Mouse (Mus musculus) forebrain, postnatal 0 days (tissue): Measurements from ENCODE around the gene Tigd4. TPM values are rescaled to one million over a fixed set of nuclear protein-coding genes. Genes with fewer than 3 reads are reported as not detected.
"Not testable (repeated sequence)": the region's sequence is repeated elsewhere in the genome, so short reads cannot be mapped to it uniquely, and the experiment has no call there.

Source experiments
- ATAC-seq: fragments of 200-750 bp; cut with Nextera tagmentation; 2 replicates; pipeline ENCODE4 v1.8.0; 2017; ENCODE audit warnings: mild to moderate bottlenecking, moderate library complexity
- DNase-seq: peaks from one replicate; pipeline ENCODE4 v3.0.0-alpha.2; 2015
- H3K27ac ChIP-seq: fragments of 300-500 bp; sonication (generic); 2 replicates; pipeline ENCODE4 v1.5.1; 2014; ENCODE audit warnings: low read depth, mild to moderate bottlenecking, antibody characterized with exemption, low read length, moderate library complexity, mixed read lengths
- H3K27me3 ChIP-seq: fragments of 300-500 bp; sonication (generic); 2 replicates; pipeline ENCODE4 v1.6.1; 2014; ENCODE audit warnings: mild to moderate bottlenecking, low read length, mixed read lengths; ENCODE audit not compliant: insufficient read depth
- H3K36me3 ChIP-seq: fragments of 300-500 bp; sonication (generic); 2 replicates; pipeline ENCODE4 v1.6.1; 2014; ENCODE audit warnings: mild to moderate bottlenecking, moderate library complexity; ENCODE audit not compliant: insufficient read depth
- H3K4me1 ChIP-seq: fragments of 300-500 bp; sonication (generic); 2 replicates; pipeline ENCODE4 v1.6.1; 2014; ENCODE audit warnings: antibody characterized with exemption; ENCODE audit not compliant: insufficient read depth
- H3K4me2 ChIP-seq: fragments of 300-500 bp; sonication (generic); 2 replicates; pipeline ENCODE4 v1.6.1; 2014; ENCODE audit warnings: low read depth, mild to moderate bottlenecking, moderate library complexity
- H3K4me3 ChIP-seq: fragments of 300-500 bp; sonication (generic); 2 replicates; pipeline ENCODE4 v1.5.1; 2014; ENCODE audit warnings: low read depth, low read length, mixed read lengths
- H3K9ac ChIP-seq: fragments of 300-500 bp; sonication (generic); 2 replicates; pipeline ENCODE4 v1.6.1; 2014; ENCODE audit warnings: mild to moderate bottlenecking
- H3K9me3 ChIP-seq: fragments of 300-500 bp; sonication (generic); 2 replicates; pipeline ENCODE4 v1.6.1; 2016; ENCODE audit warnings: low read length
- CTCF ChIP-seq: sonication (generic); IDR thresholded peaks from 2 replicates; pipeline ENCODE4 v1.5.1; 2016; ENCODE audit warnings: antibody characterized with exemption, control low read depth, low read depth
- WGBS: fragments of 180-500 bp; shearing (Covaris S2); extraction: QIAGEN DNeasy Blood & Tissue Kit; methylation state at CpG from one replicate; pipeline ENCODE4 v1.1.7; 2014; 5-methylcytosine and 5-hydroxymethylcytosine counted together
- polyA plus RNA-seq: library from polyadenylated mRNA; unstranded; fragments of >200 nt; fragmentation: Nextera tagmentation; extraction: Ambion mirVana; gene quantifications from 2 replicates; pipeline ENCODE4 v1.2.1, GENCODE M21; 2015
- total RNA-seq: library from RNA; depleted of rRNA; stranded (reverse); fragments of >200 nt; gene quantifications from 2 replicates; pipeline ENCODE4 v1.2.3, GENCODE M21; 2014; rRNA removed

Gene Tigd4
- total RNA-seq (not detected in 2 replicates), polyA plus RNA-seq (0.06 TPM in 1 of 2 replicates, not detected in the other)

GRCm38 (mm10) chr3:84593274-84593673, at the start of gene Tigd4:
Tigd4 (plus strand) TSS chr3:84593574.
- DNase-seq (no peak), ATAC-seq (no peak)
- no peaks in the 10 kb centered on the region for H3K36me3 ChIP-seq
- H3K27me3 ChIP-seq = no peaks in the 10 kb centered on the region
- WGBS = 93% methylated on average over 2 of the region's 2 CpGs
- H3K4me1 ChIP-seq = peaks cover 5% of the 10 kb centered on the region
- no peak for TF ChIP-seq CTCF
- no peak within 1 kb of the TSS for H3K9ac ChIP-seq
- no peak within 1 kb of the TSS for H3K4me2 ChIP-seq
- H3K9me3 ChIP-seq = no peaks in the 10 kb centered on the region
- no peak within 1 kb of the TSS for H3K27ac ChIP-seq
- no peak within 1 kb of the TSS for H3K4me3 ChIP-seq

DNA sequence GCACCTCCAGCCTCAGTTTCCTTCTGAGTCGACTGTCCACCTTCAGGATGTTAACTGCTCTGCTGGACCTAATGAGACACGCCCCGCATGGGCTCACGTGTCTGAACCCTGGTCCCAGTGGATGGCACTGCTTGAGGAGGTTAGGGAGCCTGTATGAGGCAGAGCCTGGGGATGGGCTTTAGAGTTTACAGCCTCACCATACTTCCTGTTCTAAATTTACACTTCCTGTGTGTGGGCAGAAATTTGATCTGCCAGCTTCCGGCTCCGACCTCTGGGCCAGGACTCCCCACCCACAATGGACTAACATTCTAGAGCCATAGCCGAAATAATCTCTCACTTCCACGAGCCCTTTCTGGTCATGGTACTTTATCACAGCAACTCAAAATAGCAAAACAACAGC, 46.2 kb upstream of the Tigd4 start:
- Histone ChIP-seq H3K27ac (no peak overlapping the region), H3K4me3 (no peak overlapping the region), H3K9ac (no peak overlapping the region), H3K4me2 (no peak overlapping the region), H3K9me3 (no peaks in the 10 kb centered on the region), H3K4me1 (no peaks in the 10 kb centered on the region), H3K27me3 (no peaks in the 10 kb centered on the region), H3K36me3 (no peaks in the 10 kb centered on the region)
- ATAC-seq (no peak), DNase-seq (no peak)
- WGBS = 87% methylated on average over 8 of the region's 8 CpGs
- no peak for TF ChIP-seq CTCF

GRCm38 (mm10) chr3:84555780-84556179, 37.6 kb upstream of the Tigd4 start:
- Histone ChIP-seq H3K27me3 (no peaks in the 10 kb centered on the region), H3K36me3 (no peaks in the 10 kb centered on the region), H3K4me3 (no peak overlapping the region), H3K4me1 (no peaks in the 10 kb centered on the region), H3K9me3 (no peaks in the 10 kb centered on the region), H3K9ac (no peak overlapping the region), H3K27ac (no peak overlapping the region), H3K4me2 (no peak overlapping the region)
- DNase-seq (no peak), ATAC-seq (no peak)
- WGBS = 87% methylated on average over 3 of the region's 3 CpGs
- TF ChIP-seq CTCF = no peak

GRCm38 (mm10) chr3:84558301-84558700, 35.1 kb upstream of the Tigd4 start:
- DNase-seq = no peak
- Histone ChIP-seq H3K36me3 (no peaks in the 10 kb centered on the region), H3K27ac (no peak overlapping the region), H3K4me2 (no peak overlapping the region), H3K27me3 (no peaks in the 10 kb centered on the region), H3K9me3 (no peaks in the 10 kb centered on the region), H3K9ac (no peak overlapping the region), H3K4me3 (no peak overlapping the region), H3K4me1 (no peaks in the 10 kb centered on the region; the same call in 1 of the 2 replicates)
- no peak for ATAC-seq
- 88% methylated on average over 3 of the region's 3 CpGs for WGBS
- no peak for TF ChIP-seq CTCF

DNA sequence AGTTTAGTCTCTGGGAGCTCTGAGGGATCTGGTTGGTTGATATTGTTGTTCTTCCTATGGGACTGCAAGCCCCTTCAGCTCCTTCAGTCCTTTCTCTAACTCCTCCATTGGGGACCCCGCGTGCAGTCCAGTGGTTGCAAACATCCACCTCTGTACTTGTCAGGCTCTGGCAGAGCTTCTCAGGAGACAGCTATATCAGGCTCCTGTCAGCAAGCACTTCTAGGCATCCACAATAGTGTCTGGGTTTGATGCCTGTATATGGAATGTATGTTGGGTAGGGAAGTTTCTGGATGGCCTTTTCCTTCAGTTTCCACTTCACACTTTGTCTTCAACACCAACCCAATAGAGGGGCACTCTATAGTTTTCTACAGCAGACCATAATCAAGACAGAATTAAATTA, 30.5 kb upstream of the Tigd4 start:
- H3K9me3 ChIP-seq, DNase-seq, H3K4me2 ChIP-seq, H3K9ac ChIP-seq, ATAC-seq, H3K4me3 ChIP-seq, H3K27ac ChIP-seq, H3K36me3 ChIP-seq, H3K4me1 ChIP-seq, H3K27me3 ChIP-seq: not testable (repeated sequence)
- WGBS = 98% methylated on average over 2 of the region's 2 CpGs

DNA sequence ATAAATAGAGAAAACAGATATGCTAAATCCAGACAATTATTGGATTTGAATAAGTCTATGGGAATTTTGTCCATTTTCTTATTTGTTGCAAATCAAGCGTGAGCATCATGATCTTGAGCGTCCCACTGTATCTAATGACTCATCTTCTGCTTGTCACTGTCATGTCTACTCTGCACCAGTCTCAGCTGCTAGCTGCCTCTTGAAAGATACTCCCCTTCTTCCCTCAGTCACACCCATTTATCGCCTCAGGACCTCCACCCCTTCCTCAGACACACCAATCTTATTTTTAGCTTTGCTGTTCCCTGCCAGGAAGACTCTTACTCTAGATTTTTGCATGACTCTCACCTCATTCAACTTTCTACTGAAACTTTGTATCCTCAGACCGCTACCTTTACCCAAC, 30.0 kb upstream of the Tigd4 start:
- no peak for ATAC-seq
- DNase-seq = no peak
- Histone ChIP-seq H3K9me3 (no peaks in the 10 kb centered on the region), H3K27ac (no peak overlapping the region), H3K9ac (no peak overlapping the region), H3K4me3 (no peak overlapping the region), H3K4me2 (no peak overlapping the region), H3K4me1 (no peaks in the 10 kb centered on the region; the same call in 1 of the 2 replicates), H3K36me3 (no peaks in the 10 kb centered on the region), H3K27me3 (no peaks in the 10 kb centered on the region)
- 93% methylated on average over 4 of the region's 4 CpGs for WGBS
- no peak for TF ChIP-seq CTCF

DNA sequence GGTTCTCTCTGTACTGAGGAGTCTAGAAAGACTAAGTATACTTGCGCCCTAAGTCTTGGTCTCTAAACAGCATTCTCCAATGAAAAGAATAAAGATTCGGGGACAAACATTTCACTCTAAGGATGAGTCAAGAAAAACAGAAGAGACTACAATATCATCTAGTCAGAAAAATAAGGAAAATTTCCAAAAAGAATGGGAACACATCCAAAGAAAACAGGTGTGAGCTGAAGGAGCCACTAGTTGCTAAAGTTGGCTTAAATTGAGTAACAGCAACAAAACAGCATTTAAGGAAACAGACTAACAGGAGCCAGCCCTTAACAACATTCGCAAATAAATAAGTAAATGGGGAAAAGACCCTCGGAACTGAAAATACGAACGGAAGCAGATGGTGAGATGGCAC, 24.8 kb upstream of the Tigd4 start:
- Histone ChIP-seq H3K9ac (no peak overlapping the region), H3K4me2 (no peak overlapping the region), H3K27ac (no peak overlapping the region), H3K4me1 (no peaks in the 10 kb centered on the region), H3K4me3 (no peak overlapping the region), H3K27me3 (no peaks in the 10 kb centered on the region), H3K36me3 (no peaks in the 10 kb centered on the region), H3K9me3 (no peaks in the 10 kb centered on the region)
- WGBS = 67% methylated on average over 6 of the region's 6 CpGs
- no peak for TF ChIP-seq CTCF
- no peak for DNase-seq
- no peak for ATAC-seq

- Histone ChIP-seq H3K4me1 (no peaks in the 10 kb centered on the region), H3K4me3 (no peak overlapping the region), H3K36me3 (no peaks in the 10 kb centered on the region), H3K27me3 (no peaks in the 10 kb centered on the region), H3K4me2 (no peak overlapping the region), H3K27ac (no peak overlapping the region), H3K9me3 (no peaks in the 10 kb centered on the region), H3K9ac (no peak overlapping the region)
- TF ChIP-seq CTCF = no peak
- 87% methylated on average over 6 of the region's 6 CpGs for WGBS
- ATAC-seq = no peak
- no peak for DNase-seq
Measured at GRCm38 (mm10) chr3:84569587-84569986, 23.8 kb upstream of the Tigd4 start.
